Mouse (Mus musculus) spleen, adult 2 months (tissue): ENCODE measurements around the gene Klk10.

ENCODE experiments used
- CTCF ChIP-seq: fragments of 200-500 bp; IDR thresholded peaks from 2 replicates; pipeline ENCODE4 v1.5.1; 2011; ENCODE audit warnings: mild to moderate bottlenecking, inconsistent platforms; ENCODE audit not compliant: insufficient read depth, insufficient read length, insufficient replicate concordance; ENCODE audit errors: extremely low read depth
- POLR2A ChIP-seq: fragments of 200-500 bp; IDR thresholded peaks from 2 replicates; pipeline ENCODE4 v1.6.1; 2011; ENCODE audit warnings: low read depth, low read length, inconsistent platforms

DNA sequence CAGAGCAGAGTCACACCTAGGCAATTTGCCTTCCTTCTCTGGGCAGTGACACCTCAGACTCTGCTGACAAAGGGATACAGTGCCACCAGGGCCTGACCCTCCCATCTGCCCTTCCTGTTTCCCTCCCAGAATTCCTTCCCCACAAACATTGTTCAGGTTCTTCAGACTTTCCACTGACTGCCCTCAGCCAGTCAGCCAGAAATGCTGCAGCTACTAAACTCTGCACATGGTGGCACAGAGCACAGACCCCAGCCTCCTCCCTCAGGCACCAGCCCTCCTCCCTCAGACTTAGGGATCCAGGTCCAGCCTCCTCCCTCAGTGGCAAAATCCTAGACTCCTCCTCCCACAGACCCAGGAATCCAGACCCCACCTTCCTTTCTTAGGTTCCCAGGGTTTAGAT lies 35.9 kb downstream of the Klk10 start:
- no peak for TF ChIP-seq CTCF
- TF ChIP-seq POLR2A = no peak
